Mouse (Mus musculus): Measurements from ENCODE around the gene Ints5. TPM values are rescaled to one million over a fixed set of nuclear protein-coding genes. Genes with fewer than 3 reads are reported as not detected.
"Not testable (repeated sequence)": the region's sequence is repeated elsewhere in the genome, so short reads cannot be mapped to it uniquely, and the experiment has no call there.

The Ints5 gene
- total RNA-seq, 2 experiments from 2014 or later: 9.5 to 10.3 TPM

DNA sequence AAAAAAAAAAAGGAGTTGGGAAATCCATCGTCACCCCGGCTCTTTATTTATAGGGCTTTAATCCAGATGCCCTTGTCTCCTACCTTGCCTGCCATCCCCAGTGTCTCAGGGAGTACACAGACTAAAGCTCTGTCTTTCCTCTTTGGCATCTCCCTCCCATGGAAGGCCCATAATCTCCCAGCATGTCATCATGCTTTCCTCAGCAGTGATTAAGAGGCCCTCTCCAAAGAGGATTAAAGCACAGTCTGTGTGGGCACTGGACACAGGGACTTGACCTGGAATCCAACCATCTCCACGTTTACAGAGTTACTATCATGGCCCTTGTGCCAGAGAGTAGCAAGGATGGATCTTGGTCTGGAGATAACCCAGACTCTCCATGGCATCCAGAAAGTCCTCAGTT, 9.2 kb upstream of the Ints5 start, which contains the start of the genes Lbhd1 and Gm49403:
Gene Lbhd1, plus strand, starts transcription at position 117 of the 400 bp plus-strand sequence.
Gene Gm49403, plus strand, starts transcription at position 315 of the 400 bp plus-strand sequence.
- intact Hi-C loops (cut with DNase I; ENCODE audit: low total_unique reads): no loop called here
- DNase-seq: no peak

- intact Hi-C loops (cut with DNase I; ENCODE audit: low total_unique reads): no loop called here
- DNase-seq: no peak
These were observed 5.8 kb upstream of the Ints5 start for GRCm38 (mm10) chr19:8886916-8887584.

DNA sequence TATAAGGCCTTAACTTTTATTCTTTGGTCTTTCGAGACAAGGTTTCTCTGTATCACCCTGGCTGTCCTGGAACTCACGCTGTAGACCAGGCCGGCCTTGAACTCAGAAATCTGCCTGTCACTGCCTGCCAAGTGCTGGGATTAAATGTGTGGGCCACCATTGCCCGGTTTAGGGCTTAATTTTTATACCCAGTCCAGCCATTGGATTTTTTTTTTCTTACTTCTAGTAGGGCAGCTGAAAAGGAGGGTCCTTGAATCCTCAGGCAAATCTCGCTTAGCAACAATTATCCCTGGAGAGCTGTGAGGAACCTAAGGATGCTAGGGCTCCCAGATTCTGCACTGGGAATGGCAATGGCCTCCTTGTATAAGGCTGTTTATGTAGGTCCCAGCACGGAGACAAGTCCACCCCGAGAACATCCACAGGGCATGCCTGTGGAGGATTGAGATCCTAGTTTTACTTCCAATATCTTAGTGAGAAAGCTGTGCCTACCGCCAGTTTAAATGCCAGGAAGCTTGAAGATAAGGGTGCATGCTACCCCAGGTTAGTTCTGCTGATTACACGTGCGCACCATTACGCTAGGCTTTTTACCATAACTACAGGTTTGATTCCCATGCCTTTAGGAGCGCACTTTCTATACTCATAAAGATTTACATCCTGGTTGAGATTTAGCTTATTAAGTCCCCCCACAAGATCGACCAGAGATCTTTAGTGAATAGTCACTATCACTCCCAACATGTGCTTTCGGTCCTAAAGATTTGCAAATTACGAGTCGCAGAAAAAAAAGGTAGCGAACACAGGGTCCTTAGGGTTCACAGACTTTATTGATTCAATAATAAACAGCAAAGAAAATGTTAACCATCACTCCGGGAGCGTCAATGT, 5.0 kb upstream of the Ints5 start:
- DNase-seq: no peak
- intact Hi-C loops (cut with DNase I; ENCODE audit: low total_unique reads): no loop called here

GRCm38 (mm10) chr19:8888511-8889385, 4.1 kb upstream of the Ints5 start, which contains the start of the genes 1810009A15Rik and Gm49416:
1810009A15Rik (plus strand) TSS chr19:8888853.
Gm49416 (plus strand) TSS chr19:8888926.
- intact Hi-C loops (cut with DNase I; ENCODE audit: low total_unique reads): no loop called here
- DNase-seq: peak; percentile 94

DNA sequence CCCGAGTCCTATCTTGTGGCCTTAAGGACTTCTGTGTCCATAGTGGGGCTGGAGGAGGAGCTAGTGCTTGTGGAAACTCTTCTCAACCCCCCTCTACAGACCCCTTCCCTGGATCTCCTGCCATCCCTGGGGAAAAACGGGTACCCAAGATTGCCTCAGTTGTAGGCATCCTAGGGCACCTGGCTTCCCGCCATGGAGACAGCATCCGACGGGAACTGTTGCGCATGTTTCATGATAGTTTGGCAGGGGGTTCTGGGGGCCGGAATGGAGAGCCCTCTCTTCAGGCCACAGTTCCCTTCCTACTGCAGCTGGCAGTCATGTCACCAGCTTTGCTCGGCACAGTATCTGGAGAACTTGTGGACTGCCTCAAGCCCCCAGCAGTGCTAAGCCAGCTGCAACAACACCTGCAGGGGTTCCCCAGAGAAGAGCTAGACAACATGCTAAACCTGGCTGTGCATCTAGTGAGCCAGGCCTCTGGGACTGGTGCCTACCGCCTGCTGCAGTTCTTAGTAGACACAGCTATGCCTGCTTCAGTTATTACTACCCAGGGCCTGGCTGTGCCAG, 2.7 kb downstream of the Ints5 start:
- intact Hi-C loops (cut with DNase I; ENCODE audit: low total_unique reads): no loop called here
- no peak for DNase-seq

DNA sequence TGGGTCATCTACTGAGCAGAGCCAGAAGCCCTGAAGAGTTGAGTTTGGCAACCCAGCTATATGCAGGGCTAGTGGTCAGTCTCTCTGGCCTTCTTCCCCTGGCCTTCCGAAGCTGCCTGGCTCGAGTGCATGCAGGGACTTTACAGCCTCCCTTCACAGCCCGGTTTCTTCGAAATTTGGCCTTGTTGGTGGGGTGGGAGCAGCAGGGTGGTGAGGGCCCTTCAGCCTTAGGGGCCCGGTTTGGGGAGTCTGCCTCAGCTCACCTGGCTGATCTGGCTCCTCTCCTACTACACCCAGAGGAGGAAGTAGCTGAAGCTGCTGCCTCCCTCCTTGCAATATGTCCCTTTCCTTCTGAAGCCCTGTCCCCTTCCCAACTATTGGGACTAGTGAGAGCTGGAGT, 3.4 kb downstream of the Ints5 start:
- intact Hi-C loops (cut with DNase I; ENCODE audit: low total_unique reads); DNase-seq: not testable (repeated sequence)

DNA sequence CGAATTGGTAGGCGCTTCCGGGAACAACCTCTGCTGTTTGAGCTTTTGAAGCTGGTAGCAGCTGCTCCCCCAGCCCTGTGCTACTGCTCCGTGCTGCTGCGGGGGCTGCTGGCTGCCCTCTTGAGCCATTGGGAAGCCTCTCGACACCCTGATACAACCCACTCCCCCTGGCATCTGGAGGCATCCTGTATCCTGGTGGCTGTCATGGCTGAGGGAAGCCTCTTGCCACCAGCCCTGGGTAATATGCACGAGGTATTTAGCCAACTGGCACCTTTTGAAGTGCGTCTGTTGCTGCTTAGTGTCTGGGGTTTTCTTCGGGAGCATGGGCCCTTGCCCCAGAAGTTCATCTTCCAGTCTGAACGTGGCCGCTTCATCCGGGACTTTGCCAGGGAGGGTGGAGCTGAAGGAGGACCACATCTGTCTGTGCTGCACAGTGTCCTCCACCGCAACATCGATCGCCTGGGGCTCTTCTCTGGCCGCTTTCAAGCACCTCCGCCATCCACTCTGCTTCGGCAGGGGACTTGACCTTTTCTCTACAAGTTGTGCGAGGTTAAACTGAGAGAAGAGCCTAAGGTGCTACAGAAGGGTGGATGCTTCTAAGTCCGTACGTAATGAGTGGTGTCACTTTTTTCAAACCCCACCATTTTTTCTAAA, 4.5 kb downstream of the Ints5 start:
- intact Hi-C loops (cut with DNase I; ENCODE audit: low total_unique reads): not testable (repeated sequence)
- peak; percentile 68 for DNase-seq

DNA sequence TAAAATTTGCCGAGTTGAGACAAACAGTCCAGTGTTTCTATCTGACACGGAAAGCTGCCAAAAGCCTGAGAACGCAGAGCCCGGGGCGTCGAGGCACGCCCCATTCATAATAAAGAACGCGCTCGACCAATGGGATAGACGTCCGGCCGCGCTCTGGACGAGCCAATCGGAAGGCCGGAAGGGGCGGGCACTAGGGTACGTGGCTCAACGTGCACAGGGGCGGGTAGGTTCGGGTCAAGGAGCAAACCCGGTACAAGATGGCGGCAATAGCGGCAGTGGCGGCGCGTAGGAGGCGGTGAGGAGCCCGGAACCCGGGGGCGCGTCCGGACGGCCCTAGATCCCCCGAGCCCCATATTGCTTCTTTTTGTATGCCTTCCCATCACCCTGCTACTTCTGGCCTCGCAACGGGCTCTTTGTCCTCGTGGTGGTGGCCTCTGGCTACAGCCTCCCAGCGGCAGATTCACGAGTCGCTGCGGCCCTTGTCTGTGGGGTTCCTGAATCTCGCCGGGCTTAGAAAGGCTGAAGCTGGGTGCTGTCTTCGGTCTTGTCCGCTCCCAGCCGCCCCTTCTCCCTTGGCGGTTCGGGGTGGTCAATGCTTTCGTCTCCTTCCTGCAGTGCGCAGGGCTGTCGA, 5.2 kb downstream of the Ints5 start, which contains the start of gene Ganab:
Gene Ganab, plus strand, starts transcription at position 207 of the 631 bp plus-strand sequence.
- peak; percentile 96 for DNase-seq
- intact Hi-C loops (cut with DNase I; ENCODE audit: low total_unique reads): no loop called here

GRCm38 (mm10) chr19:8898576-8898975, 5.8 kb downstream of the Ints5 start:
- intact Hi-C loops (cut with DNase I; ENCODE audit: low total_unique reads): no loop called here
- DNase-seq: no peak

GRCm38 (mm10) chr19:8899079-8899478, 6.3 kb downstream of the Ints5 start:
- intact Hi-C loops (cut with DNase I; ENCODE audit: low total_unique reads): no loop called here
- no peak for DNase-seq

DNA sequence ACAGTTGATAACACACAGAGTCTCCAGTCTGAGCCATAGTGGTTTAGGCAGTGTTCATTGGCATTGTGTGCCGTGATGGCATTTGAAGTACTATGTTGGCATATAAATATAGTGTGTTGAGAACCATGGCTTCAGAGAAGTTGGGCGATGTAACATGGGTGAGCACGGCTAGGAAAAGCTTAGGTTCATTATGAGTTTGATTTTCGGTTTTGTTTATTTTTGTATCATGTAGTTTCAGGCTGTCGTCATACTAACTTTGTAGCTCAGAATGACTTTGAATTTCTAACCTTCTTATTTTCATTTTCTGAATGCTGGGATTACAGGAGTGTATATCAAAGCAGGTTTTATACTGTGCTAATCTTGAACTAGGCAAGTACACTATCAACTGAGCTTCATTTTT, 10.6 kb downstream of the Ints5 start:
- no peak for DNase-seq

GRCm38 (mm10) chr19:8908531-8908930, 15.7 kb downstream of the Ints5 start:
- no peak for DNase-seq
- intact Hi-C loops (cut with DNase I; ENCODE audit: low total_unique reads): loop anchor here (10.0 kb wide), 1 partner anchor 46 kb away; the partner anchor contains the start of gene Tut1

More for the DNA sequence above, 10.6 kb downstream of the Ints5 start:
- intact Hi-C loops (cut with DNase I; ENCODE audit: low total_unique reads): loop anchor here (10.0 kb wide), 1 partner anchor 51 kb away; the partner anchor contains the start of gene Tut1

GRCm38 (mm10) chr19:8911810-8912209, 19.0 kb downstream of the Ints5 start:
- DNase-seq: no peak
- intact Hi-C loops (cut with DNase I; ENCODE audit: low total_unique reads): no loop called here

DNA sequence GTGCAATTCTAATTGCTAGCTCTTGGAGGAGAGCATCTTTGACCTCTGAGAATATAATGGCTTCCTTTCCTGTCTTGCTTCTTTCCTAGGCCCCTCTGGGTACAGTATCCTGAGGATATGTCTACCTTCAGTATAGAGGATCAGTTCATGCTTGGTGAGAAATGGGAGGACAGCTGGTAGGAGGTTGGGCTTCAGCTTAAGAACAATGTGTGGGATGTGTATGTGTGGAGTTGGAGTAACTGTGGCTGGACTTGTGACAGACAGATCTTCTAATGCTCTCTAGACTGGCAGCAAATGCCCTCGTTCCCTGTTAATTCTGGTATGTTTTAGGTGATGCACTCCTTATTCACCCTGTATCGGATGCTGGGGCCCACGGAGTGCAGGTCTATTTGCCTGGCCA, 21.4 kb downstream of the Ints5 start:
- no peak for DNase-seq
- intact Hi-C loops (cut with DNase I; ENCODE audit: low total_unique reads): no loop called here

- intact Hi-C loops (cut with DNase I; ENCODE audit: low total_unique reads): no loop called here
- no peak for DNase-seq
These were observed 26.2 kb downstream of the Ints5 start for GRCm38 (mm10) chr19:8919000-8919399.

DNA sequence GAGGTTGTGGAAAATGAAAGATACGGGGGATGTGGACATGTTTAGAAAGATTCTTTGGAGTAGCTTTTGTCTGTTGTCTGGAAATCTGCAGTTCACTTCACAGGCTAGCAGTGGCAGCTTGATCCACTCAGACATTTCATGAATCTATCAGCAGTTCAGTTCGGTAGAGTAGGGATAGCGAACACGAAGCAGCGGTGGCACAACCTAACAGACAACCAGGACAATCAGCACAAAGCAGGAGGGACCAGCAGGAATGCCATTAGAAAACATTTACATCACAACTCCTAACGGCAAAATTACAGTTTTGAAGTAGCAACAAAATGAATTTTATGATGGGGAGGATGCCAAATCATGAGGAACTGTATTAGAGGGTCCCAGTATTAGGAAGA, 26.9 kb downstream of the Ints5 start:
- no peak for DNase-seq
- intact Hi-C loops (cut with DNase I; ENCODE audit: low total_unique reads): no loop called here

- intact Hi-C loops (cut with DNase I; ENCODE audit: low total_unique reads): no loop called here
- peak; percentile 97 for DNase-seq
These were observed 27.4 kb downstream of the Ints5 start, which contains the start of gene B3gat3 for GRCm38 (mm10) chr19:8920073-8920736. B3gat3 (plus strand) TSS chr19:8920374.

Measured in gastrocnemius, postnatal 14 days (tissue).